Mouse (Mus musculus) liver, embryonic 16.5 days (tissue): ENCODE data around the gene Ttll11. TPM values are rescaled to one million over a fixed set of nuclear protein-coding genes. Genes with fewer than 3 reads are reported as not detected.

Experiments used
- ATAC-seq: fragments of 200-750 bp; cut with Nextera tagmentation; 2 replicates; pipeline ENCODE4 v1.8.0; 2017; ENCODE audit warnings: low read depth, mild to moderate bottlenecking, moderate number of reproducible peaks, moderate library complexity
- H3K27ac ChIP-seq: fragments of 300-500 bp; sonication (generic); 2 replicates; pipeline ENCODE4 v1.5.1; 2014; ENCODE audit warnings: mild to moderate bottlenecking, low read length
- H3K27me3 ChIP-seq: fragments of 300-500 bp; sonication (generic); 2 replicates; pipeline ENCODE4 v1.6.1; 2014; ENCODE audit warnings: low read depth, low read length, mixed read lengths; ENCODE audit not compliant: control insufficient read depth, insufficient read depth
- H3K36me3 ChIP-seq: fragments of 300-500 bp; sonication (generic); 2 replicates; pipeline ENCODE4 v1.6.1; 2014; ENCODE audit warnings: mild to moderate bottlenecking; ENCODE audit not compliant: control insufficient read depth, insufficient read depth
- H3K4me1 ChIP-seq: fragments of 300-500 bp; sonication (generic); 2 replicates; pipeline ENCODE4 v1.6.1; 2014; ENCODE audit warnings: low read depth, low read length, mixed read lengths; ENCODE audit not compliant: control insufficient read depth
- H3K4me2 ChIP-seq: fragments of 300-500 bp; sonication (generic); 2 replicates; pipeline ENCODE4 v1.6.1; 2014; ENCODE audit warnings: low read depth, low read length, mixed read lengths
- H3K4me3 ChIP-seq: fragments of 300-500 bp; sonication (generic); 2 replicates; pipeline ENCODE4 v1.5.1; 2014; ENCODE audit warnings: low read depth, mild to moderate bottlenecking, low read length
- H3K9ac ChIP-seq: fragments of 300-500 bp; sonication (generic); 2 replicates; pipeline ENCODE4 v1.6.1; 2014; ENCODE audit warnings: low read depth, low read length
- H3K9me3 ChIP-seq: fragments of 300-500 bp; sonication (generic); replicated peaks from 2 replicates; pipeline ENCODE4 v1.6.1; 2016; ENCODE audit warnings: low read length; ENCODE audit not compliant: control insufficient read depth
- WGBS: fragments of 180-500 bp; shearing (Covaris S2); extraction: QIAGEN DNeasy Blood & Tissue Kit; methylation state at CpG from one replicate; pipeline ENCODE4 v1.1.7; 2014; ENCODE audit not compliant: insufficient replicate concordance; 5-methylcytosine and 5-hydroxymethylcytosine counted together
- polyA plus RNA-seq: library from polyadenylated mRNA; unstranded; fragments of >200 nt; fragmentation: Nextera tagmentation; extraction: Ambion mirVana; gene quantifications from 2 replicates; pipeline ENCODE4 v1.2.1, GENCODE M21; 2015

Ttll11 gene
- polyA plus RNA-seq, 1 experiment from 2014 or later, result 0.79 TPM

GRCm38 (mm10) chr2:35924947-35925346 lies 54.8 kb downstream of the Ttll11 start:
- Histone ChIP-seq H3K9ac (no peak overlapping the region), H3K4me1 (no peaks in the 10 kb centered on the region), H3K36me3 (no peaks in the 10 kb centered on the region), H3K9me3 (no peaks in the 10 kb centered on the region), H3K27me3 (no peaks in the 10 kb centered on the region), H3K4me2 (no peak overlapping the region), H3K27ac (no peak overlapping the region), H3K4me3 (no peak overlapping the region)
- WGBS, result 51% methylated on average over 4 of the region's 4 CpGs
- no peak for ATAC-seq

GRCm38 (mm10) chr2:35922956-35923355 lies 56.8 kb downstream of the Ttll11 start:
- H3K27me3 ChIP-seq, result no peaks in the 10 kb centered on the region
- WGBS, result 59% methylated on average over 3 of the region's 3 CpGs
- H3K9me3 ChIP-seq, result no peaks in the 10 kb centered on the region
- no peak overlapping the region for H3K4me2 ChIP-seq
- no peak overlapping the region for H3K9ac ChIP-seq
- no peak; the same call in 1 of the 2 replicates for ATAC-seq
- no peaks in the 10 kb centered on the region for H3K36me3 ChIP-seq
- no peaks in the 10 kb centered on the region for H3K4me1 ChIP-seq
- no peak overlapping the region for H3K4me3 ChIP-seq
- no peak overlapping the region for H3K27ac ChIP-seq

- WGBS, result 23% methylated on average over 4 of the region's 4 CpGs
- Histone ChIP-seq H3K4me3 (no peak overlapping the region), H3K9ac (no peak overlapping the region), H3K36me3 (no peaks in the 10 kb centered on the region), H3K4me2 (no peak overlapping the region), H3K4me1 (no peaks in the 10 kb centered on the region), H3K9me3 (no peaks in the 10 kb centered on the region), H3K27me3 (no peaks in the 10 kb centered on the region), H3K27ac (no peak overlapping the region)
- no peak for ATAC-seq
Measured at GRCm38 (mm10) chr2:35912090-35912489, 67.6 kb downstream of the Ttll11 start.

- no peak overlapping the region for H3K27ac ChIP-seq
- no peaks in the 10 kb centered on the region for H3K27me3 ChIP-seq
- WGBS, result 47% methylated on average over 1 of the region's 1 CpGs
- no peaks in the 10 kb centered on the region for H3K36me3 ChIP-seq
- H3K4me2 ChIP-seq, result no peak overlapping the region
- no peaks in the 10 kb centered on the region for H3K9me3 ChIP-seq
- no peak overlapping the region for H3K9ac ChIP-seq
- H3K4me3 ChIP-seq, result no peak overlapping the region
- no peak for ATAC-seq
- H3K4me1 ChIP-seq, result no peaks in the 10 kb centered on the region
Measured at GRCm38 (mm10) chr2:35911675-35912074, 68.0 kb downstream of the Ttll11 start.

GRCm38 (mm10) chr2:35910740-35911139 lies 69.0 kb downstream of the Ttll11 start:
- ATAC-seq, result no peak
- no peaks in the 10 kb centered on the region for H3K9me3 ChIP-seq
- 70% methylated on average over 9 of the region's 9 CpGs for WGBS

GRCm38 (mm10) chr2:35909353-35909752 lies 70.4 kb downstream of the Ttll11 start:
- no peak overlapping the region for H3K27ac ChIP-seq
- no peak overlapping the region for H3K9ac ChIP-seq
- 79% methylated on average over 4 of the region's 4 CpGs for WGBS
- no peak overlapping the region for H3K4me2 ChIP-seq
- H3K27me3 ChIP-seq, result no peaks in the 10 kb centered on the region
- no peak overlapping the region for H3K4me3 ChIP-seq
- no peak for ATAC-seq
- H3K36me3 ChIP-seq, result no peaks in the 10 kb centered on the region
- H3K9me3 ChIP-seq, result no peaks in the 10 kb centered on the region
- no peaks in the 10 kb centered on the region for H3K4me1 ChIP-seq

More at GRCm38 (mm10) chr2:35910740-35911139, 69.0 kb downstream of the Ttll11 start:
- no peak overlapping the region for H3K27ac ChIP-seq
- no peaks in the 10 kb centered on the region for H3K4me1 ChIP-seq
- H3K27me3 ChIP-seq, result no peaks in the 10 kb centered on the region
- H3K4me3 ChIP-seq, result no peak overlapping the region
- H3K36me3 ChIP-seq, result no peaks in the 10 kb centered on the region
- no peak overlapping the region for H3K4me2 ChIP-seq
- no peak overlapping the region for H3K9ac ChIP-seq

GRCm38 (mm10) chr2:35907578-35907977 lies 72.1 kb downstream of the Ttll11 start:
- H3K36me3 ChIP-seq, result no peaks in the 10 kb centered on the region
- no peaks in the 10 kb centered on the region for H3K27me3 ChIP-seq
- H3K9me3 ChIP-seq, result no peaks in the 10 kb centered on the region
- H3K4me3 ChIP-seq, result no peak overlapping the region
- 50% methylated on average over 6 of the region's 6 CpGs for WGBS
- no peak for ATAC-seq
- H3K4me1 ChIP-seq, result no peaks in the 10 kb centered on the region
- no peak overlapping the region for H3K9ac ChIP-seq
- H3K4me2 ChIP-seq, result no peak overlapping the region
- no peak overlapping the region for H3K27ac ChIP-seq

- H3K27me3 ChIP-seq, result no peaks in the 10 kb centered on the region
- H3K4me1 ChIP-seq, result no peaks in the 10 kb centered on the region
- no peak overlapping the region for H3K4me3 ChIP-seq
- H3K9me3 ChIP-seq, result no peaks in the 10 kb centered on the region
- no peak for ATAC-seq
- H3K36me3 ChIP-seq, result no peaks in the 10 kb centered on the region
- no peak overlapping the region for H3K4me2 ChIP-seq
- H3K9ac ChIP-seq, result no peak overlapping the region
- H3K27ac ChIP-seq, result no peak overlapping the region
- 10% methylated on average over 11 of the region's 11 CpGs for WGBS
Measured at GRCm38 (mm10) chr2:35906174-35906798, 73.4 kb downstream of the Ttll11 start.

- Histone ChIP-seq H3K27ac (no peak overlapping the region), H3K27me3 (no peaks in the 10 kb centered on the region), H3K36me3 (no peaks in the 10 kb centered on the region), H3K4me2 (no peak overlapping the region), H3K4me1 (no peaks in the 10 kb centered on the region), H3K9ac (no peak overlapping the region), H3K4me3 (no peak overlapping the region), H3K9me3 (no peaks in the 10 kb centered on the region)
- WGBS, result 29% methylated on average over 2 of the region's 2 CpGs
- ATAC-seq, result no peak
Measured at GRCm38 (mm10) chr2:35900845-35901244, 78.9 kb downstream of the Ttll11 start.
